Mouse (Mus musculus): ENCODE results near the gene Ten1.

Gene Ten1

GRCm38 (mm10) chr11:116198639-116199531, at the start of gene Ten1, which contains the start of gene Acox1:
Ten1 (plus strand) TSS chr11:116198855.
Acox1 (minus strand) TSS chr11:116199045.
- DNase-seq (ENCODE audit: low spot score), result peak; percentile 95

- DNase-seq (ENCODE audit: low spot score), result no peak
Observed at GRCm38 (mm10) chr11:116149341-116149740, 49.3 kb upstream of the Ten1 start.

GRCm38 (mm10) chr11:116150960-116151359, 47.7 kb upstream of the Ten1 start:
- no peak for DNase-seq (ENCODE audit: low spot score)

- no peak for DNase-seq (ENCODE audit: low spot score)
Observed at GRCm38 (mm10) chr11:116161312-116161711, 37.3 kb upstream of the Ten1 start.

- DNase-seq (ENCODE audit: low spot score), result peak; percentile 61
Observed at GRCm38 (mm10) chr11:116162146-116162545, 36.5 kb upstream of the Ten1 start.

- no peak for DNase-seq (ENCODE audit: low spot score)
Observed at GRCm38 (mm10) chr11:116163002-116163401, 35.7 kb upstream of the Ten1 start.

- DNase-seq (ENCODE audit: low spot score), result no peak
Observed at GRCm38 (mm10) chr11:116167232-116167631, 31.4 kb upstream of the Ten1 start.

- peak; percentile 96 for DNase-seq (ENCODE audit: low spot score)
Observed at GRCm38 (mm10) chr11:116167884-116168439, 30.7 kb upstream of the Ten1 start, which contains the start of gene Fbf1. Fbf1 (minus strand) TSS chr11:116168166.

- no peak for DNase-seq (ENCODE audit: low spot score)
Observed at GRCm38 (mm10) chr11:116169214-116169613, 29.4 kb upstream of the Ten1 start.

GRCm38 (mm10) chr11:116170003-116170800, 28.5 kb upstream of the Ten1 start:
- DNase-seq (ENCODE audit: low spot score), result no peak

GRCm38 (mm10) chr11:116171959-116172358, 26.7 kb upstream of the Ten1 start:
- DNase-seq (ENCODE audit: low spot score), result no peak

- DNase-seq (ENCODE audit: low spot score), result no peak
Observed at GRCm38 (mm10) chr11:116174775-116175448, 23.7 kb upstream of the Ten1 start.

GRCm38 (mm10) chr11:116176010-116176409, 22.6 kb upstream of the Ten1 start:
- no peak for DNase-seq (ENCODE audit: low spot score)

GRCm38 (mm10) chr11:116178411-116179121, 20.1 kb upstream of the Ten1 start:
- DNase-seq (ENCODE audit: low spot score), result no peak

- no peak for DNase-seq (ENCODE audit: low spot score)
Observed at GRCm38 (mm10) chr11:116185836-116186235, 12.8 kb upstream of the Ten1 start.

GRCm38 (mm10) chr11:116186360-116186759, 12.3 kb upstream of the Ten1 start:
- DNase-seq (ENCODE audit: low spot score), result no peak

GRCm38 (mm10) chr11:116187226-116187930, 11.3 kb upstream of the Ten1 start:
- DNase-seq (ENCODE audit: low spot score), result no peak

GRCm38 (mm10) chr11:116194619-116195018, 4.0 kb upstream of the Ten1 start:
- DNase-seq (ENCODE audit: low spot score), result no peak

- DNase-seq (ENCODE audit: low spot score), result no peak
Observed at GRCm38 (mm10) chr11:116195252-116195651, 3.4 kb upstream of the Ten1 start.

GRCm38 (mm10) chr11:116196336-116196735, 2.3 kb upstream of the Ten1 start:
- no peak for DNase-seq (ENCODE audit: low spot score)
